Mouse (Mus musculus) right cerebral cortex, postnatal 10 days (tissue): ENCODE measurements around the gene Clasp1.

Experiments
- DNase-seq, 2 experiments: peaks; one replicate each; pipeline ENCODE4 v3.0.0; 2021; ENCODE audit warnings: low spot score in 2 of 2

Clasp1 gene

GRCm38 (mm10) chr1:118450891-118451450 lies 62.1 kb downstream of the Clasp1 start:
- DNase-seq, result no peak

DNA sequence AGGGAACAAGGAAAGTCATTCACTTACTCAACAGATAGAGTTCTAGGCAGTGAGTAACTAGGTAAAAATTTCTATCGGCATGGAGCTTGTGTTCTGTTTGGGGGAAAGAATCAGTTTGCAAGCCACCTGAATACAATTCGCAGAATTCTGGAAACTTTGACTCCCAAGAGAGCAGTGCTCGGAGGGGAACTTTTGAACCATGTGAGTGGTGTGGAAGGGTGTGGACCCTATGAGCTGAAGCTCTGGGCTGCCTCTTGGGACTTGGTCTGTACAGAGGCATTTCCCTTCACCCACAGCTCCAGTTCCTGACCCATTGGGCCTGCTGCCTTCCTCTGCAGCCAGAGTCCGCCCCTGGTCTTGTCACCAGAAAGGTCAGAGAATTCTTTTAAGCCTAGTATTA lies 64.7 kb downstream of the Clasp1 start:
- no peak for DNase-seq

DNA sequence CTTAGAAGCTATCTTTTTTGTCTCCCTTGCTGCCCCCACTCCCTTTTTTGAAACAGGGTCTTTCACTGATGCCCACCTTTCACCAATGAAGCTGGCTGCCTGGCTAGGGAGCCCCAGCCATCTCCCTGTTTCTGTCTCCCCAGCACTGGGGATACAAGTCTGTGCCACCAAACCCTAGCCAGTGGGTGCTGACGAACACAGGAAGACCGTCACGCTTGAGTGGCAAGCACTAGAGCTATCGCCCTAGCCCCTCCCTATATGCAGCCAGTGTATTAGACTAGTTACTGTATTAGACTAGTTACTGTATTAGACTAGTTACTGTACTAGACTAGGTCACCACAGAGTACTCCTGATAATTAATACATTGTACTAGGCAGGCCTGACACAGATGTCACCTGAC lies 66.0 kb downstream of the Clasp1 start:
- no peak for DNase-seq

DNA sequence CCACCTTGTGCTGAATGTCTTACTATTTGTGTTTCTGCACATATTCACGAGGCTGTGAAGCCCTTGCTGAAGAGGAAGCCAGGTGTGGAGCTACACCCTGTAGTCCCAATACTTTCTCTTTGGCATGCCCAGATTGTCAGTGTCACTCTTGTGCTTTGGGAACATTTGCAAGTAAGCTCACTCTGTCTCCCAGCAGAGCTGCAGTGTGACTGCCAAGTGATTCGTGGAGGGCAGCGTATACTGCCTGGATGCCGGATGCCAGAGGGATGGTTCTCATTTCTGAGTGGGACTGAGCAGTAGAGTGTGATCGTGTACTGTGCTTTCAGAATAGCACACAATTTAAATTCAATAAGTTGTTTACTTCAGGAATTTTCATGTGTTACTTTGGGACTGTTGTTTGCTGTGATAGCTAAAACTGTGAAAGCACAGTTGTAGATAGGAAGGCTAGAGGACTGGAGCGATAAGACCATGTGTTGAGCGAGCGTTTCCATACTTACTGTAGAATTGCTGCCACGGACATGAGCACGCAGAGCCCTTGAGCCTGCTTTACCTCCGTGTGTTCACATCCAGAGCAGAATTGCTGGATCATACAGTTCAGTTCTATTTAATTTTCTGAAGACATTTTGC lies 68.5 kb downstream of the Clasp1 start:
- peak; percentile 55 to 70 for DNase-seq

DNA sequence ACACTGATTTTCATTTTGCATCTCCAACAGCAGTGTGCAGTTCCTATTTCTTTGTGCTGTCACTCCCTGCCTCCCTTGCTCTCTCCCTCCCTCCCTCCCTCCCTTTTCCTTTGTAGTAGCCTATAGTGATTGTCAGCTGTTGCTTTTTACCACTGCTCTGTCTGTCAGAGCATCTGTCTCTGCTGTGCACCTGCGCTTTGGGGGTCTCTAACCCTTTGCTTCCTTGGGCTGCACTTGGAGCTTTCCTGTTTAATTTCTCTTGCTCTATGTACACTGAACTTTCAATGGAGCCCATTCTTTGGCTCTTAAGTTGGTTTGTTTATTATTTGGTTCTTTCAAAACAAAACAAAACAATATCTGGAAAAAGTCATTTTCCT lies 69.0 kb downstream of the Clasp1 start:
- no peak for DNase-seq

GRCm38 (mm10) chr1:118458279-118458678 lies 69.4 kb downstream of the Clasp1 start:
- no peak for DNase-seq

DNA sequence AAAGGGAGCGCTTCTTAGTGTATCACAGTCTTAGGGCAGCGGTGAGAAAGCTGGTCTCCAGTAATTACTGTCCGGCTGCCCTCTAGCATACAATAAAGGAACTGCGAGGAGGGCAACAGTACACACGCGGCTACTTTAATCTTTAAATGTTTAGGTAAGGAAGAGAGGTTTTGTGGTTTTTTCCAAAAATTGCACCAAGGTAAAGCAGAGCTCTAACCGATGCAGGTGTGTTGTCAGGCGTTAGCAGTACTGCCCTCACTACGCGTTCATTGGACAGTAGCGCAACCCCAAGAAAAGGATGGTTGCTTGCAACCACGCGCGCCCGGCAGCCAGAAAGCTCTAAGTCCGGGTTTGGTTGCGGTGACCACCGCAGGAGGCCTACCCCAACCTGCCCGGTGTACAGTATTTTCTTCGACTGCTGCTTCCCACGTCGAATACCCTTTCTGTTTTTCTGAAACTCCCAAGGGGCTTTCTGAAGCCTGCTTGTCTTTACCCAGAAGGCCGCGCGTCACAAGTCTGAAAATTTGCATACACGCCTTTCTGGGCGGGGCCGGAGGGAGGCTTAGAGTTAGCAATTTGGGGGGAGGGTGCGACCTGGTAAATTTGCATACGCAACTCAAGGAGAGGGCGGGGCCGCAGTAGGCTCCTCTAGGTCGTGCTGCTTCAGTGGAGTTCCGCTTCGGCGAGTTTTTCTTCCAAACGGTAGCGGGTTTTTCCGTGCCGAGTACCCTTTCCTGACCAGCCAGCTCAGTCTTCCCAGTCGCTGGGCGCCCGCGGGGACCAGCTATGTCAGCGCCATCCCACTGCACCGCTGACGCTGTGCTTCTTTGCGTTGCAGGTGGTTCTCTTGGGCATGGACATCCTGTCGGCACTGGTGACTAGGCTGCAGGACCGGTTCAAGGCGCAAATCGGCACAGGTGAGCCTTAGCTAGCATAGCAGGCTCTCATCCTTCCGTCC lies 70.4 kb downstream of the Clasp1 start:
- DNase-seq, result peak; percentile 91 to 94

DNA sequence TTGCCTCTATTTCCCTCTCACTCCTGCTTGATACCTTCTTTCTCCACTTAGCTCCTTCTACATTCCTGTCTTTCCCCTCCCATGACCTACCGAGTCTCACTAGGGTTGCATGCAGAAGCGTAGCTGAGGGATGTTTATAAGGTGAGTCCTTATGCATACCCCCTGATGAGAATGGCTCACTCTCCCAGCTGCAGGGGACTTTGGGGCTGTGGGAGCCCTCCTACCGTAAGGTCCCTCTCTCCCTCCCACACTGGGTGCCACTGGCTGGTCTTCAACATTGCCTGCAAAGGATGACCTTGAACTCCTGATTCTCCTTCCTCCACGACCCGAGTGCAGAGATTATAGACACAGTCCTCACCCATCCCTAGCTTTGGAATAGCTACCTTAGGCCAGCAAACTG lies 71.9 kb downstream of the Clasp1 start:
- no peak for DNase-seq

- DNase-seq, result no peak
Measured at GRCm38 (mm10) chr1:118466041-118466440, 77.2 kb downstream of the Clasp1 start.

GRCm38 (mm10) chr1:118472386-118472785 lies 83.5 kb downstream of the Clasp1 start:
- DNase-seq, result no peak

GRCm38 (mm10) chr1:118476919-118477318 lies 88.1 kb downstream of the Clasp1 start:
- DNase-seq, result peak; percentile 57 to 58

DNA sequence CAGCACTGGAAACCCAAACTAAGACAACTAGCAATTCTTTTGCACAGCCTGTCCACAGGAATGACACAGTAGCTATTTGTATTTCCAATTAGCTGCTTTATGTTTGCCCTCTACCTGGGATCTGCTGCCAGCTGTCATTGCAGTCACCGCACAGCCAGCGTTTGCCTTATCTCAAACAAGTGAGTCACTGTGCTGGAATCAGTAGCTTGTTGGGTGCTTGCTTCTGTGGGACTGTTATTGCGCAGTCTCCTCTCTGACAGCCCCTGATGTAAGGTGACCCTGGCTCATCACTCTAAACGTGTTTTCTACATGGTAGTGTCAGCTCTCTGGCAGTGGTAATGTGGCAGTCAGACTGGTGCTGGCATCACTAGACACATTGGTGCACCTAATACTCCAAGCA lies 90.4 kb downstream of the Clasp1 start:
- no peak for DNase-seq

- DNase-seq, result no peak
Measured at GRCm38 (mm10) chr1:118480484-118481364, 91.9 kb downstream of the Clasp1 start.

- DNase-seq, result peak; percentile 53 to 57
Measured at GRCm38 (mm10) chr1:118481365-118481702, 92.5 kb downstream of the Clasp1 start.

GRCm38 (mm10) chr1:118481703-118482102 lies 92.8 kb downstream of the Clasp1 start:
- peak; percentile 47 to 64 for DNase-seq

DNA sequence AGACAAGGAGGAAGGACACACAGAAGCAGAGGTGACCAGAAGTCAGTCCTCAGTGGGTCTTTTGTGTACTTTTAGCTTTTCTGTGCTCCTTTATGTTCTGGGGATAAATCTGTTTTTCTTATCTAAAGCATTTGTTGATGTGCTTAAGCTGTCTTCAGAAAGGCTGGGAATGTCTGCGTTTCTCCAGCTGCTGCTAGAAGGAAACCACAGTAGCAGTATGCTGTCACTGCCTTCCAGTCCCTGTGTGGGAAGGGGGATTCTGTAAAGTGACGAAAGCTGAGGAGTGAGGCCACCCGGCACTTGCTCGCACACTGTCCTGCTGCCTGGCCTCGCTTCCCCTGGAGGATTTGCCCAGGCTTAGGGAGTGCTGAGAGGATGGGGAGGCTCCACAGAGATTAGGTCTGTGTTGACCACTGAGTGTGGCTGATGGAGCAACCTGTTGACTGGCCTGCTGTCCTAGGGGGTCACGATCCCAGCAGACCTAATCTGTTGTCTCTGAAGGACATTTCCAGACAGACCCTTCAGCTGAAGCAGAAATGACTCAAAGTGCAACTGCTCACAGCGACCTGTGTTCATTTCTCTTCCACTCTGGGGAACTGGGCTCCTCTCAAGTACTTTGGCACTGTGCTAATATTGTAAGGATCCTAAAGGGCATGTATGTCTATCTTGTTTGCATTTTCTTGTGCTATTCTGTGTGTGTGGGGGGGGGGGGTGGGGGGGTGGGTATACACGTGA lies 93.6 kb downstream of the Clasp1 start:
- peak; percentile 35 to 47 for DNase-seq

DNA sequence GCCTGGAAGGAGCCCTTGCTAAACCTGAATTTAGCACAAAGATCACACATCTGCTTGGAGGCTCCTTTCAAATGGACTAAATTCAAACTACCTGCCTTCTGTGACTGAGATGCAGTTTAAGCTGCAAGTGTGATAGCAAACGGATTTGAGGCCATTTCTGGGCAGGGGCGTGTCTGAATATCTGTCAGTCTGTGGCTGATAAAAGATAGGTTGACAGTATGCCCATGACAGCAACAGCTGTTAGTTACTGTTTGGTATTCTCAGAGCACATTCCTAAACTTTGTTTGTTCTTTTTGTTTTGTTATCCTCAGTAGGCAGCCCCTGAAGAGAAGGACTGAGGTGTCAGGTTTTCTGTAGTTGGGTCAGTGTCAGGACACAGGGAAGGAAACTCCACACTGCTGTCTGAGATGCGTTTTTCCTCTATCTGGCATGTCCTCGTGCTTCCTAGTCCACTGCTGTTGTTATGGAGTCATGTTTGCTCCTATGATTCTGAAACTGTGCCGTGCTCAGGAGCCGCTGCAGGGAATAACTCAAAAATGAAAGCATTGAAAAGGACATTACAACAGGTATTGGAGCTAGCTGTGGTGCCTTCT lies 94.7 kb downstream of the Clasp1 start:
- no peak for DNase-seq

DNA sequence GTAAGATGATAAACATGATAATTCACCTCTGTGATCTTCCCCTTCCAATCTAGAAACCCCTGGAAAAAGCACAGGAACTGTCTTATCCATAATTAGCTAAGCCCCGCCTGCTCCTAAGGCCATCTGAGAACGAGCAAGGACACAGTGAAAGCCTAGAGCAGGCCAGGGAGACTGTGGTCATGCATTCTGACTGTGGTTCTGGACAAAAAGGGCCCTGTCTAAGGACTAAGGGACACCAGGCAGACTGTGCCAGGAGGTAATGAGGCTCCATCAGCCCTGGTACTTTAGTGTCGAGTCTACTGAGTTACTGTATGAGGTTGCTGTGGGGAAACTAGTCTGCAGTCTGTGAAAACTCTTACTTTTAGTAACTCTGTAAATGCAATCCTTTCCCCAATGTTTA lies 96.7 kb downstream of the Clasp1 start:
- DNase-seq, result peak; percentile 47 to 66

GRCm38 (mm10) chr1:118486021-118486420 lies 97.2 kb downstream of the Clasp1 start:
- DNase-seq, result no peak

DNA sequence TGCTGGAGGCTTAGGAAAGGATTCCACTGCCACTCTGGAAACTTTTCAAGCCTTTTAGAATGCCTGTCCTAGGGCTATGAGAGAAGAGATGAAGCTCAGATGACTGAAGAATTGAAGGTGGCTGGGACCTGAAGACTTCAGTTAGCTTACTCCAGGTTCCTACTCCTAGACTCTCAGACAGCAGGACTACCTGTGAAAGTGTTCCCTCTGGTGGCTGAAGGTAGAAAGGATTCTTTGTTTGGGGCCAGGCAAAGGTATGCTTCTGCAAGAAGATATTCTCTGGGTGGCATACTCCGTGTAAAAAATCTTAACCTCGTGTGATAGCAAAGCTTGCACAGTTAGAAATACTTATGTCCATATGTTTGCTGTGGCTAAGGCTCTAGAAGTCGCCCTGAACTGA lies 104.0 kb downstream of the Clasp1 start:
- DNase-seq, result no peak

- no peak for DNase-seq
Measured at GRCm38 (mm10) chr1:118494551-118494950, 105.7 kb downstream of the Clasp1 start.
